Mouse (Mus musculus): ENCODE data around the gene Lrguk. TPM values are rescaled to one million over a fixed set of nuclear protein-coding genes. Genes with fewer than 3 reads are reported as not detected.

The Lrguk gene
- polyA plus RNA-seq, 1 experiment from 2014 or later = 3.2 TPM

Other genes with a start within 250 kb of the Lrguk start
- 59.2 and 61.8 TPM in 2 replicates for gene Slc35b4, start 147.7 kb downstream of the Lrguk start, polyA plus RNA-seq (2015; fragmentation: Nextera tagmentation; extraction: Ambion mirVana)